Mouse (Mus musculus) MEL (cell line): ENCODE results near the gene Prm2. TPM values are rescaled to one million over a fixed set of nuclear protein-coding genes. Genes with fewer than 3 reads are reported as not detected.

Experiments
- DNase-seq: peaks from one replicate; pipeline ENCODE4 v3.0.0; 2011; ENCODE audit warnings: low read depth, low spot score
- H3K27ac ChIP-seq: 2 replicates; pipeline ENCODE4 v1.5.1; 2012; ENCODE audit warnings: low read depth, mild to moderate bottlenecking, control low read depth, low read length, moderate library complexity; ENCODE audit not compliant: control insufficient read depth
- H3K27me3 ChIP-seq, 2 experiments: fragments of 150-350 bp in 1 of 2; sonication (generic) in 1 of 2; 2 replicates each; pipeline ENCODE4 v1.6.1; 2012; ENCODE audit warnings: low read length in 2 of 2, mild to moderate bottlenecking in 2 of 2, improper control_type of control experiment in 1 of 2, moderate library complexity in 1 of 2; ENCODE audit not compliant: insufficient read depth in 2 of 2, control insufficient read depth in 1 of 2
- H3K36me3 ChIP-seq, 2 experiments: 2 replicates each; pipeline ENCODE4 v1.6.1; 2012 to 2014; ENCODE audit warnings: low read length in 2 of 2, improper control_type of control experiment in 1 of 2, inconsistent platforms in 1 of 2, mild to moderate bottlenecking in 1 of 2; ENCODE audit not compliant: insufficient read depth in 2 of 2, control insufficient read depth in 1 of 2
- H3K4me1 ChIP-seq, 2 experiments: fragments of 150-350 bp in 1 of 2; sonication (generic) in 1 of 2; 2 replicates each; pipeline ENCODE4 v1.6.1; 2012; ENCODE audit warnings: low read length in 2 of 2, improper control_type of control experiment in 1 of 2, mild to moderate bottlenecking in 1 of 2; ENCODE audit not compliant: insufficient read depth in 2 of 2, control insufficient read depth in 1 of 2
- H3K4me3 ChIP-seq, 2 experiments: fragments of 150-350 bp in 1 of 2; sonication (generic) in 1 of 2; 2 replicates each; pipeline ENCODE4 v1.5.1; 2012; ENCODE audit warnings: low read depth in 2 of 2, low read length in 2 of 2, mild to moderate bottlenecking in 2 of 2, moderate library complexity in 2 of 2, control low read depth in 1 of 2, improper control_type of control experiment in 1 of 2; ENCODE audit not compliant: control insufficient read depth in 1 of 2, insufficient read depth in 1 of 2
- H3K79me2 ChIP-seq: 2 replicates; pipeline ENCODE4 v1.6.1; 2012; ENCODE audit warnings: mild to moderate bottlenecking, low read length, moderate library complexity; ENCODE audit not compliant: control insufficient read depth, poor library complexity, insufficient read depth
- H3K9ac ChIP-seq: 2 replicates; pipeline ENCODE4 v1.6.1; 2012; ENCODE audit warnings: low read depth, mild to moderate bottlenecking, control low read depth, low read length, moderate library complexity; ENCODE audit not compliant: control insufficient read depth, poor library complexity, severe bottlenecking
- H3K9me3 ChIP-seq: fragments of 150-350 bp; sonication (generic); replicated peaks from 2 replicates; pipeline ENCODE4 v1.6.1; 2012; ENCODE audit warnings: mild to moderate bottlenecking, low read length, improper control_type of control experiment, moderate library complexity; ENCODE audit not compliant: insufficient read depth
- BHLHE40 ChIP-seq: IDR thresholded peaks from 2 replicates; pipeline ENCODE4 v1.6.1; 2012; ENCODE audit warnings: low read depth, mild to moderate bottlenecking, inconsistent platforms, low read length, improper control_type of control experiment, borderline replicate concordance
- CHD1 ChIP-seq: IDR thresholded peaks from 2 replicates; pipeline ENCODE4 v1.6.1; 2012; ENCODE audit warnings: low read depth, mild to moderate bottlenecking, inconsistent platforms, low read length, improper control_type of control experiment
- E2F4 ChIP-seq: IDR thresholded peaks from 2 replicates; pipeline ENCODE4 v1.6.1; 2011; ENCODE audit warnings: low read depth, low read length, improper control_type of control experiment, borderline replicate concordance
- ETS1 ChIP-seq: IDR thresholded peaks from 2 replicates; pipeline ENCODE4 v1.6.1; 2012; ENCODE audit warnings: low read depth, mild to moderate bottlenecking, inconsistent platforms, low read length, improper control_type of control experiment, moderate library complexity
- GABPA ChIP-seq: IDR thresholded peaks from 2 replicates; pipeline ENCODE4 v1.6.1; 2012; ENCODE audit warnings: low read depth, mild to moderate bottlenecking, inconsistent platforms, low read length, improper control_type of control experiment, moderate library complexity
- GATA1 ChIP-seq: IDR thresholded peaks from 2 replicates; pipeline ENCODE4 v1.6.1; 2011; ENCODE audit warnings: low read depth, low read length, improper control_type of control experiment
- HCFC1 ChIP-seq: IDR thresholded peaks from 2 replicates; pipeline ENCODE4 v1.6.1; 2012; ENCODE audit warnings: low read depth, mild to moderate bottlenecking, inconsistent platforms, low read length, improper control_type of control experiment, moderate library complexity
- JUND ChIP-seq: IDR thresholded peaks from 2 replicates; pipeline ENCODE4 v1.6.1; 2011; ENCODE audit warnings: low read depth, mild to moderate bottlenecking, improper control_type of control experiment, low read length
- KAT2A ChIP-seq: conservative IDR thresholded peaks from 2 replicates; pipeline ENCODE4 v1.6.1; 2012; ENCODE audit warnings: low read depth, low read length, improper control_type of control experiment, inconsistent platforms
- MAX ChIP-seq: IDR thresholded peaks from 2 replicates; pipeline ENCODE4 v1.6.1; 2011; ENCODE audit warnings: low read length, improper control_type of control experiment
- MAZ ChIP-seq: IDR thresholded peaks from 2 replicates; pipeline ENCODE4 v1.6.1; 2012; ENCODE audit warnings: low read depth, mild to moderate bottlenecking, inconsistent platforms, low read length, improper control_type of control experiment
- MEF2A ChIP-seq: IDR thresholded peaks from 2 replicates; pipeline ENCODE4 v1.6.1; 2014; ENCODE audit warnings: low read depth, mild to moderate bottlenecking, inconsistent platforms, low read length, improper control_type of control experiment; ENCODE audit not compliant: poor library complexity, insufficient replicate concordance, severe bottlenecking; ENCODE audit errors: extremely low read depth
- MXI1 ChIP-seq: IDR thresholded peaks from 2 replicates; pipeline ENCODE4 v1.6.1; 2011; ENCODE audit warnings: mild to moderate bottlenecking, low read depth, low read length, improper control_type of control experiment
- MYB ChIP-seq: IDR thresholded peaks from 2 replicates; pipeline ENCODE4 v1.6.1; 2011; ENCODE audit warnings: mild to moderate bottlenecking, low read depth, low read length, improper control_type of control experiment
- NELFE ChIP-seq: IDR thresholded peaks from 2 replicates; pipeline ENCODE4 v1.6.1; 2011; ENCODE audit warnings: low read depth, low read length, improper control_type of control experiment
- NRF1 ChIP-seq: IDR thresholded peaks from 2 replicates; pipeline ENCODE4 v1.6.1; 2014; ENCODE audit warnings: low read depth, mild to moderate bottlenecking, inconsistent platforms, low read length, improper control_type of control experiment, moderate library complexity; ENCODE audit not compliant: poor library complexity, insufficient read depth, severe bottlenecking
- POLR2A ChIP-seq, 2 experiments: IDR thresholded peaks; 2 replicates each; pipeline ENCODE4 v1.6.1; 2011 to 2012; ENCODE audit warnings: low read length in 2 of 2, mild to moderate bottlenecking in 2 of 2, control low read depth in 1 of 2, improper control_type of control experiment in 1 of 2, low read depth in 1 of 2, moderate library complexity in 1 of 2; ENCODE audit not compliant: control insufficient read depth in 1 of 2, insufficient read depth in 1 of 2, poor library complexity in 1 of 2
- POLR2AphosphoS2 ChIP-seq: IDR thresholded peaks from 2 replicates; pipeline ENCODE4 v1.6.1; 2011; ENCODE audit warnings: low read length, improper control_type of control experiment
- POLR2AphosphoS5 ChIP-seq: IDR thresholded peaks from 2 replicates; pipeline ENCODE4 v1.6.1; 2012; ENCODE audit warnings: low read depth, borderline replicate concordance, mild to moderate bottlenecking, inconsistent platforms, low read length, moderate library complexity, mixed read lengths
- RAD21 ChIP-seq: IDR thresholded peaks from 2 replicates; pipeline ENCODE4 v1.6.1; 2011; ENCODE audit warnings: mild to moderate bottlenecking, low read depth, low read length, improper control_type of control experiment
- SIN3A ChIP-seq: IDR thresholded peaks from 2 replicates; pipeline ENCODE4 v1.6.1; 2012; ENCODE audit warnings: low read length, improper control_type of control experiment, inconsistent platforms
- SMC3 ChIP-seq: IDR thresholded peaks from 2 replicates; pipeline ENCODE4 v1.6.1; 2011; ENCODE audit warnings: low read depth, low read length, improper control_type of control experiment
- TAL1 ChIP-seq: IDR thresholded peaks from 2 replicates; pipeline ENCODE4 v1.6.1; 2012; ENCODE audit warnings: mild to moderate bottlenecking, inconsistent platforms, low read length, moderate library complexity, mixed read lengths
- TCF12 ChIP-seq: IDR thresholded peaks from 2 replicates; pipeline ENCODE4 v1.6.1; 2014; ENCODE audit warnings: low read depth, mild to moderate bottlenecking, inconsistent platforms, low read length, improper control_type of control experiment, moderate library complexity
- USF1 ChIP-seq: IDR thresholded peaks from 2 replicates; pipeline ENCODE4 v1.6.1; 2014; ENCODE audit warnings: low read depth, mild to moderate bottlenecking, inconsistent platforms, low read length, improper control_type of control experiment, moderate library complexity
- ZC3H11A ChIP-seq: IDR thresholded peaks from 2 replicates; pipeline ENCODE4 v1.6.1; 2012; ENCODE audit warnings: low read depth, mild to moderate bottlenecking, inconsistent platforms, low read length, improper control_type of control experiment
- ZKSCAN1 ChIP-seq: IDR thresholded peaks from 2 replicates; pipeline ENCODE4 v1.6.1; 2012; ENCODE audit warnings: low read depth, mild to moderate bottlenecking, inconsistent platforms, low read length, improper control_type of control experiment, moderate library complexity
- ZMIZ1 ChIP-seq: IDR thresholded peaks from 2 replicates; pipeline ENCODE4 v1.6.1; 2012; ENCODE audit warnings: low read depth, mild to moderate bottlenecking, inconsistent platforms, low read length, improper control_type of control experiment, moderate library complexity
- polyA plus RNA-seq, 2 experiments: library from polyadenylated mRNA; stranded (reverse) in 1 of 2; unstranded in 1 of 2; fragments of >175 nt in 1 of 2; fragments of >200 nt in 1 of 2; gene quantifications; 2 replicates each; pipeline versions ENCODE4 v1.2.1 to v1.2.4; 2012; ENCODE audit warnings: low replicate concordance in 2 of 2, low read depth in 1 of 2; ENCODE audit not compliant: insufficient read length in 2 of 2, insufficient read depth in 1 of 2, missing spikeins in 1 of 2
- total RNA-seq: library from RNA; depleted of rRNA; stranded (reverse); fragments of 300-350 nt; gene quantifications from 2 replicates; pipeline ENCODE4 v1.2.3, GENCODE M21; 2012

Prm2 gene
- total and polyA plus RNA-seq, 3 experiments: not detected

- Histone ChIP-seq H3K27ac (no peak overlapping the region), H3K9me3 (no peaks in the 10 kb centered on the region), H3K79me2 (no peaks in the 10 kb centered on the region), H3K4me3 (no peak overlapping the region), H3K27me3 (no peaks in the 10 kb centered on the region; a peak in 2 of 4 replicates), H3K36me3 (no peaks in the 10 kb centered on the region; a peak in 1 of 4 replicates), H3K9ac (no peak overlapping the region), H3K4me1 (no peaks in the 10 kb centered on the region)
- no peak for DNase-seq
- TF ChIP-seq TAL1 (no peak), NRF1 (no peak), HCFC1 (no peak), MXI1 (no peak), TCF12 (no peak), MAZ (no peak), RAD21 (no peak), BHLHE40 (no peak), MEF2A (no peak), ETS1 (no peak), POLR2A (IDR thresholded peaks at IDR 0.05; ENCODE audit: control insufficient read depth in 1 of 2, insufficient read depth in 1 of 2, low read depth in 1 of 2, low read length in 2 of 2, poor library complexity in 1 of 2) (no peak), JUND (no peak), POLR2AphosphoS2 (no peak)
These were observed 22.4 kb downstream of the Prm2 start for GRCm38 (mm10) chr16:10773543-10773942.

- no peaks in the 10 kb centered on the region; a peak in 1 of 4 replicates for H3K36me3 ChIP-seq
- H3K4me3 ChIP-seq: no peak overlapping the region
- no peaks in the 10 kb centered on the region for H3K79me2 ChIP-seq
- TF ChIP-seq TAL1: no peak
- no peak for TF ChIP-seq POLR2A (IDR thresholded peaks at IDR 0.05; ENCODE audit: control insufficient read depth in 1 of 2, insufficient read depth in 1 of 2, low read depth in 1 of 2, low read length in 2 of 2, poor library complexity in 1 of 2)
- TF ChIP-seq SIN3A: no peak
- TF ChIP-seq ZC3H11A: no peak
- no peak for TF ChIP-seq POLR2AphosphoS2
- TF ChIP-seq MYB: no peak
- no peak for TF ChIP-seq GATA1
- no peak for TF ChIP-seq SMC3
- no peak for TF ChIP-seq CHD1
- no peak for TF ChIP-seq ZMIZ1
- no peak for TF ChIP-seq MAX
- TF ChIP-seq KAT2A: no peak
- TF ChIP-seq RAD21: no peak
- TF ChIP-seq USF1: no peak
- TF ChIP-seq NELFE: no peak
- no peak for TF ChIP-seq GABPA
- TF ChIP-seq MAZ: no peak
- no peak for TF ChIP-seq E2F4
- TF ChIP-seq ZKSCAN1: no peak
- no peak for TF ChIP-seq POLR2AphosphoS5
- no peak for DNase-seq
- H3K9ac ChIP-seq: no peak overlapping the region
- H3K27ac ChIP-seq: no peak overlapping the region
- H3K4me1 ChIP-seq: no peaks in the 10 kb centered on the region
- no peaks in the 10 kb centered on the region for H3K9me3 ChIP-seq
- no peaks in the 10 kb centered on the region; a peak in 1 of 4 replicates for H3K27me3 ChIP-seq
These were observed 24.0 kb downstream of the Prm2 start for GRCm38 (mm10) chr16:10771769-10772510.
